Mouse (Mus musculus) bone marrow, adult 2 months (tissue): ENCODE results near the gene Nt5c3b.

ENCODE experiments used
- CTCF ChIP-seq: fragments of 200-500 bp; IDR thresholded peaks from 2 replicates; pipeline ENCODE4 v1.5.1; 2011; ENCODE audit warnings: low read length, control low read depth; ENCODE audit not compliant: control insufficient read depth, insufficient read depth
- POLR2A ChIP-seq: fragments of 200-500 bp; IDR thresholded peaks from 2 replicates; pipeline ENCODE4 v1.6.1; 2011; ENCODE audit warnings: low read depth, mild to moderate bottlenecking, control low read depth, low read length, borderline replicate concordance; ENCODE audit not compliant: control insufficient read depth

- TF ChIP-seq POLR2A (no peak), CTCF (no peak)
Observed at GRCm38 (mm10) chr11:100428612-100429199, 12.9 kb downstream of the Nt5c3b start.
